Mouse (Mus musculus) adrenal gland, adult 8-10 months (tissue): ENCODE results near the gene Gabra3. TPM values are rescaled to one million over a fixed set of nuclear protein-coding genes. Genes with fewer than 3 reads are reported as not detected.

Source experiments
- DNase-seq: peaks from one replicate; pipeline ENCODE4 v3.0.0; 2022
- microRNA-seq, 2 experiments: library from miRNA; unstranded; fragments of <30 nt; microRNA quantifications; one replicate each; pipeline ENCODE4 v1.2.0; 2022
- total RNA-seq, 4 experiments: library from RNA; stranded (reverse); gene quantifications; 2 replicates each; pipeline ENCODE4 v1.2.4; 2022

The Gabra3 gene
- total RNA-seq, result 1 to 10 TPM in 3 of 4 experiments, under 1 TPM in 1; 0.77 to 4.1 (median 1.5) TPM

GRCm38 (mm10) chrX:72656230-72656898, at the start of gene Gabra3:
Gene Gabra3, minus strand, starts transcription at chrX:72656848.
- DNase-seq, result no peak

- DNase-seq, result no peak
These were observed 859 bp downstream of the Gabra3 start for GRCm38 (mm10) chrX:72655789-72656188.

GRCm38 (mm10) chrX:72655381-72655780, 1.3 kb downstream of the Gabra3 start:
- DNase-seq, result no peak

- DNase-seq, result no peak
These were observed 6.0 kb downstream of the Gabra3 start for GRCm38 (mm10) chrX:72650688-72651087.

GRCm38 (mm10) chrX:72644691-72645090, 12.0 kb downstream of the Gabra3 start:
- no peak for DNase-seq

GRCm38 (mm10) chrX:72497284-72497683, 159.4 kb downstream of the Gabra3 start:
- DNase-seq, result no peak

- DNase-seq, result peak; percentile 18
These were observed 166.8 kb downstream of the Gabra3 start for GRCm38 (mm10) chrX:72489806-72490205.

GRCm38 (mm10) chrX:72386758-72387157, 269.9 kb downstream of the Gabra3 start, which contains the start of gene Magea10:
Gene Magea10, minus strand, starts transcription at chrX:72386858.
- DNase-seq, result no peak

Small RNAs within 50 kb of the gene (microRNA-seq; reads per million reads assigned to microRNA genes)
- 0 reads per million in 2 experiments for gene Mir105
- gene Mir767, result 0 reads per million in 2 experiments

Other genes starting within 250 kb of the Gabra3 start
- under 1 TPM in 3 of 4 experiments, not detected in 1; 0.12 to 0.15 (median 0.13) TPM for gene Gabrq, start 168.3 kb upstream of the Gabra3 start, total RNA-seq